Mouse (Mus musculus) Patski (cell line): ENCODE measurements around the gene Coro2b. TPM values are rescaled to one million over a fixed set of nuclear protein-coding genes. Genes with fewer than 3 reads are reported as not detected.

Experiments
- ATAC-seq: fragments of 100-300 bp; one replicate; pipeline ENCODE4 v1.8.0; 2021
- CTCF ChIA-PET: fragments of 350-600 bp; sonication (Branson Sonifier 250); formaldehyde crosslinking; loops from one replicate; lab custom pipeline; 2022; ENCODE audit warnings: inconsistent platforms; lab: Charles Lee
- POLR2A ChIA-PET: fragments of 350-600 bp; sonication (Branson Sonifier 250); formaldehyde crosslinking; loops from one replicate; lab custom pipeline; 2022; ENCODE audit warnings: antibody characterized with exemption, inconsistent platforms; lab: Charles Lee
- DNase-seq: peaks from one replicate; pipeline ENCODE4 v3.0.0-alpha.2; 2011; ENCODE audit warnings: low read depth, low spot score
- H3K27me3 ChIP-seq: fragments of 371-371 bp; one replicate; pipeline ENCODE4 v1.5.1; 2021
- CTCF ChIP-seq: fragments of 100-300 bp; IDR thresholded peaks from one replicate; pipeline ENCODE4 v1.5.1; 2021
- in situ Hi-C: fragments of 300-500 bp; cut with MboI; formaldehyde crosslinking; loops from 3 replicates; pipeline ENCODE4 v1.11.1; 2018; ENCODE audit warnings: low pct_unique_long_range_greater_than_20kb, mixed read lengths
- polyA plus RNA-seq: library from polyadenylated mRNA; unstranded; gene quantifications from one replicate; pipeline ENCODE4 v1.2.3, GENCODE M21; 2021

The Coro2b gene
- polyA plus RNA-seq, 1 experiment from 2014 or later, result 2.0 TPM

DNA sequence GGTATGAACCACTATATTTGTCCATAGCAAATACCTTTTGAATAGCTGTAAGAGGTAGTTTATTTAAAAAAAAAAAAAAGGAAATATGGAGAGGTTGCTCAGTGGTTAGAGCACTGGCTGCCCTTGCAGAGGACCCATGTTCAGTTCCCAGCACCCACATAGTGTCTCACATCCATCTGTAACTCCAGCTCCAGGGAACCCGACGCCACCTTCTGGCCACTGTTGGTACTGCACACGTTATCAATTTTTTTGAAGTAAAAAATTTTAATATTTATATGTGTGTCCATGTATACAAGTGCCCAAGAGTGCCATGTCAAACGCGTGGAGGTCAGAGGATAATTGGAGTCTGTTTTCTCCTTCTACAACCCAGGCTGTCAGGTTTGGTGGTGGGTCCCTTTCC is 118.1 kb downstream of the Coro2b start:
- ATAC-seq, result no peak
- POLR2A ChIA-PET, result no interaction called here

GRCm38 (mm10) chr9:62407357-62408146 is 129.3 kb downstream of the Coro2b start:
- DNase-seq (no peak), ATAC-seq (no peak)
- CTCF ChIA-PET, result no interaction called here
- POLR2A ChIA-PET, result no interaction called here
- no peaks in the 10 kb centered on the region for H3K27me3 ChIP-seq
- no peak for TF ChIP-seq CTCF
- in situ Hi-C loops, result no loop called here

More for the DNA sequence above, 118.1 kb downstream of the Coro2b start:
- no peaks in the 10 kb centered on the region for H3K27me3 ChIP-seq
- CTCF ChIA-PET, result no interaction called here
- DNase-seq, result no peak
- no peak for TF ChIP-seq CTCF
- in situ Hi-C loops, result no loop called here

GRCm38 (mm10) chr9:62406423-62407013 is 130.3 kb downstream of the Coro2b start:
- no peak for TF ChIP-seq CTCF
- ATAC-seq (no peak), DNase-seq (no peak)
- CTCF ChIA-PET, result no interaction called here
- H3K27me3 ChIP-seq, result no peaks in the 10 kb centered on the region
- in situ Hi-C loops, result no loop called here
- POLR2A ChIA-PET, result no interaction called here

DNA sequence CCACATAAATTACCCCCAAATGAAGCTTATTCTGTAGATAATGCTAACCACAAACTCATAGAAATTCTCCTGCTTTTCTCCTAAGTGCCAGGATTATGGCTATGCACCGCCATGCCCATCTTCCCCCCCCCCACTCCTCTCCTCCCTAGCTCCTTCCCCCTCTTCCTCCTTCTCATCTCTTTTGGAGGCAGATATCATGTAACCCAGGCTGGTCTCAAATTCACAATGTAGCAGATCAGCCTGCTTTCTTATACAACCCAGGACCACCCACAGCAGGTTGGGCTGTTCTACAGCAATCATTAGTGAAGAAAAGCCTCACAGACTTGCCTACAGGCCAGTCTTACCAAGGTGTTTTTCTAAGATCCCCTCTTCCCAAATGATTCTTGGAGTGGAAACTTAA is 135.3 kb downstream of the Coro2b start:
- in situ Hi-C loops, result no loop called here
- POLR2A ChIA-PET, result interaction anchor here (0.5 to 0.6 kb wide), 2 partner anchors 12 to 59 kb away, joined by 3 to 4 read pairs; no protein-coding TSS in a partner anchor
- no peak for DNase-seq
- no peaks in the 10 kb centered on the region for H3K27me3 ChIP-seq
- CTCF ChIA-PET, result interaction anchor here (1.1 kb wide), 2 partner anchors 10 to 15 kb away, joined by 3 to 4 read pairs; no protein-coding TSS in a partner anchor
- no peak for TF ChIP-seq CTCF
- ATAC-seq, result no peak

GRCm38 (mm10) chr9:62400531-62401170 is 136.2 kb downstream of the Coro2b start:
- no peak for TF ChIP-seq CTCF
- H3K27me3 ChIP-seq, result no peaks in the 10 kb centered on the region
- in situ Hi-C loops, result no loop called here
- no peak for ATAC-seq
- no peak for DNase-seq
- ChIA-PET CTCF (interaction anchor here (1.1 kb wide), 1 partner anchor 11 kb away, joined by 3 read pairs; no protein-coding TSS in a partner anchor), POLR2A (interaction anchor here (0.6 kb wide), 1 partner anchor 58 kb away, joined by 4 read pairs; no protein-coding TSS in a partner anchor)

DNA sequence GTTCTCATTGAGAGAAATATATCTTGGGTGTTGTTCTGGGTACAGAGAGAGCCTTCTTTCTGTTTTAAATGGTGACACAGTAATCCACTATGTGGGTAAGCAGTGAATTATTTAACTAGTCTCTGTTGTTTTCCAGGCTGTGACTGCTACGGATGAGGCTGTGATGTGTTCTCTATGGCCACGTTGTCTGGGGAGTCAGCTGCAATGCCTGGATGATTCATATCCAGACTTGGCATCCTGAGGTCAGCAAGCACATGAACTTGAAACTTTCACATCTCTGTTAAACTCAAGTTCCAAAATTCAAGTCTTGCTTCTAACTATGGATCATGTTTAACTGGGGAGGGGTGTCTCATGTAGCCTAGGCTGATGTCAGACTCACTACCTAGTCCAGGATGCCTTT is 142.7 kb downstream of the Coro2b start:
- POLR2A ChIA-PET, result no interaction called here
- in situ Hi-C loops, result no loop called here

GRCm38 (mm10) chr9:62393531-62393930 is 143.3 kb downstream of the Coro2b start:
- ChIA-PET CTCF (no interaction called here), POLR2A (no interaction called here)
- ATAC-seq, result no peak
- no peak for TF ChIP-seq CTCF
- in situ Hi-C loops, result no loop called here
- H3K27me3 ChIP-seq, result no peaks in the 10 kb centered on the region
- no peak for DNase-seq

More for the DNA sequence above, 142.7 kb downstream of the Coro2b start:
- no peaks in the 10 kb centered on the region for H3K27me3 ChIP-seq
- ATAC-seq, result no peak
- CTCF ChIA-PET, result no interaction called here
- no peak for TF ChIP-seq CTCF
- DNase-seq, result no peak

DNA sequence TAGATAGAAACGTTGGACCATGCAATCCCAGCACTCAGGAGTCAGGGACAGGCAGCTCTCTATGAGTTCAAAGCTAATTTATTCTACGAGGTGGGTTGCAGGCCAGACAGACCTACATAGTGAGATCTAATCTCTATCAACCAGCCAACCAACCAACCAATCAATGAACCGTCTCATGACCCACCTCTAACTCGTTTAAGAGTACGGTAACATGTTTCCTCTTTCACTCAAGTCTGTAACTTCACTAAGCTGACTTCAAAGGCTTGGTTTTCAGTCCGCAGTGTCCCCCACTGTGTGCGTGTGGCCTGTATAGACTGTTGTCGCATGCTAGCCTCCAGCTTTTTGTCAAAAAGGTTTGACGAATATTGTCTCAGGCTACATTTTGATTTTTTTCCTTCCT is 147.1 kb downstream of the Coro2b start:
- no peaks in the 10 kb centered on the region for H3K27me3 ChIP-seq
- ATAC-seq, result no peak
- POLR2A ChIA-PET, result no interaction called here
- CTCF ChIA-PET, result no interaction called here
- TF ChIP-seq CTCF, result no peak
- in situ Hi-C loops, result no loop called here
- no peak for DNase-seq

- DNase-seq (no peak), ATAC-seq (no peak)
- in situ Hi-C loops, result no loop called here
- TF ChIP-seq CTCF, result no peak
- no peaks in the 10 kb centered on the region for H3K27me3 ChIP-seq
- ChIA-PET CTCF (no interaction called here), POLR2A (no interaction called here)
Measured at GRCm38 (mm10) chr9:62385727-62386518, 150.9 kb downstream of the Coro2b start.

DNA sequence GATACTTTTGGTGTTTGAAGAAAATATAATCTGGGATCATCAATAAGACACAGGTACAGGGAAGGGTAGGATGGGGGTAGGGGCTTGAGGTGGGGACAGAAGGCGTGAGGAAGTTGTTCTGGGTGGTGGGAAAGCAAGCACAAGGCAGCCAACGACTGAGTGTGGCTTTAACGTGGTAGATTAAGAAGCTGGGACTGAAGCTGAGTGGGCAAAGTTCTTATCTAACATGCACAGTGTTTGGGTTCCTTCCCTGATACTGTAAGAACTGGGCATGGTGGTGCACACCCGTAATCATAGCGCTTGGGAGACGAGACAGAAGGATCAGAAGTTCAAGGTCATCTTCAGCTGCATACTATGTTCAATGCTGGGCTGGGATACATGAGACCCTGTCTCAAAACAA is 151.8 kb downstream of the Coro2b start:
- POLR2A ChIA-PET, result no interaction called here
- CTCF ChIA-PET, result no interaction called here
- ATAC-seq (no peak), DNase-seq (no peak)
- TF ChIP-seq CTCF, result no peak
- in situ Hi-C loops, result no loop called here
- no peaks in the 10 kb centered on the region for H3K27me3 ChIP-seq
